Mouse (Mus musculus): ENCODE data around the gene Polh.

DNA sequence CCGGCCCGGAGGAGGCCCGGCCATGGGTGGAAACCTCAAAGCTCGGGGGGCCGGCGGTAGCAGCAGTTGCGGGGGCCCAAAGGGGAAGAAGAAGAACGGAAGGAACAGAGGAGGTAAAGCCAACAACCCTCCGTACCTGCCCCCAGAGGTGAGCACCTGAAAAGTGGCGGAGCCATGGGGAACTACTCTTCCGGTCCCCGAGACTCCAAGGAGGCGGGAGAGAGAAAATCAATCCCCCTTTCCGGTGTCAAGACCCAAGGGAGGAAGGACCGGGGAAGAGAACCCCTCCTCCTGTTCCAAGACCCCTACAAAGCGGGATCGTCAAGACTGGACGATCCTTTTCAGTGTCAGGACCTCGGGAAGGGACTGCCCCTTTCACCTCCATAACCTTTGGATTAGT is 41.3 kb downstream of the Polh start:
- no peak for TF ChIP-seq POLR2A (IDR thresholded peaks at IDR 0.05; ENCODE audit: extremely low read depth, insufficient read depth, low read length)
- TF ChIP-seq CTCF (IDR thresholded peaks at IDR 0.05; ENCODE audit: extremely low read depth, insufficient read depth, low read length), result no peak

Data from cortical plate, adult 2 months (tissue).